Mouse (Mus musculus): Measurements from ENCODE around the gene Gcgr. TPM values are rescaled to one million over a fixed set of nuclear protein-coding genes. Genes with fewer than 3 reads are reported as not detected.

Gcgr gene
- not detected for polyA plus RNA-seq (2017; shearing (Covaris generic))

DNA sequence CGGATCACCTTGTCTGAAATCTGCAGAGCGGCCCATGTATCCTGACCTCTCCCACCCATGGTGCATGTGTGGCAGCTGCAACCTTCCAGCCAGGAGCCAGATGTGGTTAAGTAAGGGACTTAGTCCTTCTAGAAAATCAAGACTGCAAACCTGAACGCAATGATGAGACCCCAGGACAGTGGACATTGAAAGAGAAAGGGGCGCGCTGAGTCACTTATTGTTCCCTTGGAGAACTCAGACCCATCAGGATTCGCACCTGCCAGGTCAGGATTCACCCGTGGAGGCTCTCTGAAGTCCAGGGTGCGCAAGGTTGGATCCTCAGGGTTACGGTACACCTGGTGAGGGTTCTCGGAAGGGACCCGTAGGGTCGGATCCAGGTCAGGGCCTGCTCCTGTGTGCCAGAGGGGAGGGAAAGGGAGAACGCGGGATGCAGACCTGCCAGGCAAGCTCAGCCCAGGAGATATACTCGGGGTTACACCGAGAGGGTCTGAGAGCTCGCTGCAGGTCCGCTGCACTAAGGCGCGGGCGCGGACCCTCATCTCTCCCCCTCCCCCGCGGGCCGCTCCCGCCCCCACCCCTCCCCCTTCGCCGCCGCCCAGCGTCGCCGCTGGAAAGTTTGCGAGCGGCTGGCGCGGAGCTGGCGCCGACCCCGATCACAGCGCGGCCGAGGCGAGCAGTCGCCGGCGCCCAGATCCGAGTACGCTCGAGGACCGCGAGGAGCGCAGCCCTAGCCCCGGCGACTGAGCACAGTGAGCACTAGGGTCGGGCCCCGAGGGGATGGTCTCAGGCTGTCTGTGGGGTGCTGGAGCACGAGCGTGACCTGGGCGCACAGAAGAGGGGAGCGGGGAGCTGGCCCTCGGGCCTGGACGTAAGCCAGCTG lies at the start of gene Gcgr:
Gene Gcgr, plus strand, starts transcription at position 615 of the 880 bp plus-strand sequence.

DNA sequence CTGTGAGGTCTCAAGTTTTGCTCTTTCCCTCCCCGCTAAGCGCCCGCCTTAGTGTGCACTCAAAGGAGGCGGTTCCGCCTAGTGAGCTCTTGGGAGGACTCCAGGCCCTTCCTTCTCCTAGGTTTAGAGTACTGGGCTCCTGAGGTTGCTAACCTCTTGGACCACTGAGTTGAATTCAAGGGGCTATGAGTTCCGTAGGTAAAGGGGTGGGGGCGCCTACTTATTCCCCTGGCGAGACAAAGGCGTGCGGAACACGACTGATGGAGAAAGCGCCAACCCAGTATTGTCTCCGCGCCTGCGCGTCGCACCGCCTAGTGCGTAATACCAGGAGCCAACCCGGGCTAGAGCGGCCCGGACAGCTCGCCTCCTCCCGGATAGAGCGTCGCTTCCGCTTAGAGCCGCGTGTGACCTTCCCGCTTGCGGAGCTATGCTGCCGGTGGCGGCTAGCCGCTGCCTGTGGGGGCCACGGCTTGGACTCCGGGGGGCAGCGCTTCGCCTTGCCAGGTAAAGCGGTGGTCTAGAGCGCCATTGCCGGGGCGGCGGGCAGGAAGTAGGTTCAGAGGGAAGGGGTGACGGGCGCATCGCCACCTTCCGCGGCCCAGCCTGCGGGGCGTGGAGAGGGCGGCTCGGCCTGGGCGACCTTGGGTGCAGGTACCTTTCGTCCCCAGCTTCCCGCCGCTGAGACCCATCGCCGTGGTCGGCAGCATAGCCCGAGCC lies 46.1 kb upstream of the Gcgr start, which contains the start of gene Mrpl12:
Gene Mrpl12, plus strand, starts transcription at position 349 of the 717 bp plus-strand sequence.

DNA sequence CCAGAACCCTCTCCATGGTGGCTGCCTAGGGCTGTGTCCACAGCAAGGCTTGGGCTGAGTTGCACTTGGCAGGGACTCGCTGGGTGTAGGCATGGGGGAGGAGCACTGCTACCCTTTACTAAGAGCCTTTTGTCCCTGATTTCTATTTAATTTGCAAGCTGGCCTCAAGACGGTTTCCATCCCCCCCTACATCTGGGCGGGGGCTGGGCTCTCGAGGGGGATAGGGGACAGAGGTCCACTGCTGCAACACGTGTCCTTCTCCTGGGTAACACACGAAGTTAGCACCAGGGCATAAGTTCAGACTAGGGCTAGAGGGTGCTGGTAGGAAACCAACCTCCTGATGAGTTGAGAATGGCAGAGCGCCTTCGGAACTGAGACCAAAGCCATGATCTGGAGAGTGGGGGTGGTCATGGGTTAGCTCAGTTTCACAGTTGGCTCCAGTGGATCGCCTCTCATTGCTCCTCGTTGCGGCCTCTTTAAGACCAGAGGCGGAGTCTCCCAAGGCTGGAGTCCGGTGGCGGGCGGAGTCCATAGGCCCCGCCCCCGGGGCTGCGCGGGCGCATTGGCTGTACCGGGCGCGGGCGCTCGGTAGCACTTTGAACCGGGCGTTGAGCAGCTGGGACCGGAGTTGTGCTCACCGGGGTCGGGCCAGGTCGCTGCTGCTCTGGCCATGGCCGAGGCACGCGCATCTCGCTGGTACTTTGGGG lies 39.0 kb upstream of the Gcgr start, which contains the start of gene Slc25a10:
Gene Slc25a10, plus strand, starts transcription at position 524 of the 707 bp plus-strand sequence.

DNA sequence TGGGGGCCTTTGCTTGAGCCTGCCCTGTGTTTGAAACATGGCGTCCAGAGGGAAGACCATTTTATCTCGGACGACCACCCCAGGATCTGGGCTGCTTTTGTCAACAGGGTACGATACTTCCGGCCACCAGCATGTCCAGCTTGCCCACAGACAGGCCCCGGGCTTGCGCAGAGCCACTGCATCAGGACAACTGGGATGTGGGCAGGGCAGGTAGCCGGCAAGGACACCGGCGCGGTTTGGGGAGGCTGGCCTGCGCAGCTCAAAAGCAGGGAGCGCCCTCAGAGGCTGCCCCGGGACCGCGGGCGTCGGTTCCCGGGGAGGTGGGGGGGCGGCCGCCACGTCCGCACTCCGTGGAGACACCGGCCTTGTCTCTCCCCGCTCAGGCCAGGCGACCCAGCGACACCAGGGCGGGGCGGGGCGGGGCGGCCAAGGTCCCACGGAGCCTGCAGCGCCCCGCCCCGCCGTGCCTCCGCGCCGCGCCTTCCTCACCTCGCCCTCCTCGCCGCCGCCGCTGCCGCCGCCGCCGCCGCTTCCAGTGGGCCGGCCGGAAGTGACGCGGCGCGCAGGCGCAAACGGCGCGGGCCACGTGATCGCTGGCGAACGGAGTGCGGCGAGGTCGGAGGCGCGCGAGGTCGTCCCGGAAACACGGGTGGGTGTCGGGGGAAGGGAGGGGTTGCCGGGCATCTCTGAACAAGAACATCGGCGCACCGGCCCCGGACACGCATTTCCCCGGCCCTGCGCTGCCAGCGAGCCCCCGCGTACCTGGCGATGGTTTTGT lies 18.9 kb downstream of the Gcgr start, which contains the start of gene Mcrip1:
Gene Mcrip1, minus strand, starts transcription at position 560 of the 778 bp plus-strand sequence.

DNA sequence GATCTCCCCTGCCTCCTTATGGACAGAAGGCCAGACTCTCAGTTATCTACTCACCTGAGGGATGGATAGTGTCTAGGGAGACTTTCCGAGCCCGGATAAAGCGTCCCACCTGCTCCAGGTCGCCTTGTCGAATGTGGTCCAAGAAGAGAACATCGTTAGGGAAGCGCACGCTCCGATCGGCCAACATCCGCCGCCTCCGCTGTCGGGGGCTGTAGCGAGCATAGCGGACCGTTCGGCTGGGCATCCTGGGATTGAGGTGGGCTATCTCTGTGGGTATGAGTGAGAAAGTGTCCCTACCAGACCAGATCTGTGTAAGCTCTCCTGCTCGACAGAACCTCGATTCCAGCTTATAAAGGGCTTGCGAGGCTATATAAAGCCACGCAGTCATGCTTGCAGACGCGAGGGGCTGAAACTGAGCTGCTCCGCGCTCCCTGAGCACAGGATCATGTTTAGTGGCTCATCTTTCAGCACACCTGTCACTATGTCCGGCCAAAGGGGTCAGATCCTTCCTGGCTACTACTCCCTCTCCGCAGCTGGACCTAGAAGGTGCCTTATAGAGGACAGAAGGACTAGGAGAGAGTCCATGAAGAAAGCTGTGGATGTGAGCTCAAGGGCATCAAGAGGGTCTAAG lies 20.4 kb downstream of the Gcgr start, which contains the start of gene Ppp1r27:
Gene Ppp1r27, minus strand, starts transcription at position 323 of the 631 bp plus-strand sequence.

DNA sequence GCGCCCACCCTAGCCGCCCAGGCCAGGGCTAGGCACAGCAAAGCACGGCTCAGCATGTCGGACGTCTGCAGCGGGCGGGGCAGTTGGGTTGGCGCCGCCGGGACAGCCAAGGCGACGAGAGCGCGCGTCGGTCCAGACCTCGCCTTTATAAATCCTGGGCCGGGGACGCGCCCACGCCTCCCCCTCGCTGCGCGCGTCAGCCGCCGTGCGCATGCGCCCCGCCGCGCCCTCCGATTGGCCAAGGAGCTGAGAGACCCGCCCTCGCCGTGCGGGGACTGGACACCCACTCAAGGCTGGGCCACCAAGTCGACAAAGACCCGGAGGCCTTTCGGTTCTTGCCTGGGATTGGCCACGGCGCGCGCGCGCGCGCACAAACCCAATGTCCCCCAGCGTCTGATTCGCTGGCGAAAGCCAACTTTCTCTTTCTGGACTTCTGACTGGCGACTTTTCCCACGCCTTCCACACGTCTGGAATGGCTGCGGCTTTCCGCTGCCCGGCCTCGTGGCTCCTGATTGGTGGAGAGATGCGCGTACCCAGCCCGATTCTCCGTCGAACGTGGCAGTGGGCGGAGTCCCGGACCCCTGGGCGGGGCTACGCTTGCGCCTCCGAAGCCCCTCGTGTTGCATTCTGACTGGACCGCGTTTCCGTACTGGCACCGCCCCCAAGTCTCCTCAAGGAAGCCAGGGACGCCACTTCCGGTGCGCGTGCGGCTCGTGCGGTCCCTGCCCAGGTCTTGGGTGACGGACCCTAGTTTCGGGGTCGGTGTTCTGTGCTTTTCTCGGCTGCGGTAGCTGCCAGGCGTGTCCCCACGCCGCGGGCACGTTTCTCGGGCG lies 42.5 kb downstream of the Gcgr start, which contains the start of gene P4hb:
Gene P4hb, minus strand, starts transcription at position 502 of the 833 bp plus-strand sequence.

DNA sequence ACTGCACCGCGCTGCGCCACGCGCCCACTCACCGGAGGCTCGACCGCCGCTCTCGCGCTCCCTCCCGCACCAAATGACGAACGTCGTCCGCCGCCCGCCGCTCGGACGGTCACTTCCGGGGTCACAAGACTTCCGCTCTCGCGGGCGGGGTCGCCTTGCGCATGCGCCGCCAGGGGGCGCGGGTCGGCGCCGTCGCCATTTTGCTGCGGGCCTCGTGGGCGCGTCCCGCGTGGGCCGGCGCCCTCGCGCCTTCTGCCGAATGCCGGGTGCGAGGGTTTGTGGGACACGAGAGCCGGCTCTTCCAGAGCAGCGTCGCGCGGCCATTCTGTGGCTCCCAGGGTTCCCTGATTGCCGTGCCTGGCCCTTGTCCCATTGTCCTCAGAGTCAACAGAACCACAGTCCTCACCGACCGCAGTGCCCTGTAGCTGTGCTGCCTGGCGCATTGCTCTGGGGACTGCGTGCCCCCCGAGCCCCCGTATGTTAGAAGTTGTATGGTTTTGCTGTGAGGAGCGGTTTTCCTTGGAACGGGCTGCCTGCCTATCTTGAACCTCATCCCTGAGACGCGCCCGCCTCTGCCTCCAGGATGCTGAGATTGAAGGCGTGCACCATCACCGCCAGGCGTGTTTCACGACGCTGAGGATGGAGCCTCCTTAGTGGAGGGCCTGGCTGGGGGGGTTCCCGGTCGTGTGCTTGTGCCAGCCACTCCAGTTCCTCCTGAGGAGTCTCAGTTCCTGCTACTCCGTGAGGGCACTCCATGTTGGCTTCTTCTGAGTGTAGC lies 51.2 kb downstream of the Gcgr start, which contains the start of gene Arhgdia:
Gene Arhgdia, minus strand, starts transcription at position 135 of the 778 bp plus-strand sequence.

Other genes with a start within 250 kb of the Gcgr start
- 2,667 TPM for gene Actg1, start 182.2 kb upstream of the Gcgr start, polyA plus RNA-seq (2017; shearing (Covaris generic))
- gene Fscn2, start 169.2 kb upstream of the Gcgr start, polyA plus RNA-seq (2017; shearing (Covaris generic)) = not detected
- 22.5 TPM for gene Faap100, start 151.9 kb upstream of the Gcgr start, polyA plus RNA-seq (2017; shearing (Covaris generic))
- 54.3 TPM for gene Nploc4, start 93.0 kb upstream of the Gcgr start, polyA plus RNA-seq (2017; shearing (Covaris generic))
- gene Tspan10, start 88.1 kb upstream of the Gcgr start, polyA plus RNA-seq (2017; shearing (Covaris generic)) = not detected
- not detected for gene Pde6g, start 77.2 kb upstream of the Gcgr start, polyA plus RNA-seq (2017; shearing (Covaris generic))
- gene Oxld1, start 72.6 kb upstream of the Gcgr start, polyA plus RNA-seq (2017; shearing (Covaris generic)) = 2.0 TPM
- gene Ccdc137, start 72.6 kb upstream of the Gcgr start, polyA plus RNA-seq (2017; shearing (Covaris generic)) = 19.8 TPM
- 10.7 TPM for gene Arl16, start 63.1 kb upstream of the Gcgr start, polyA plus RNA-seq (2017; shearing (Covaris generic))
- gene Mrpl12, start 46.1 kb upstream of the Gcgr start, polyA plus RNA-seq (2017; shearing (Covaris generic)) = 29.0 TPM
- 9.9 TPM for gene Slc25a10, start 38.9 kb upstream of the Gcgr start, polyA plus RNA-seq (2017; shearing (Covaris generic))
- 63.3 TPM for gene Mcrip1, start 19.0 kb downstream of the Gcgr start, polyA plus RNA-seq (2017; shearing (Covaris generic))
- not detected for gene Ppp1r27, start 20.4 kb downstream of the Gcgr start, polyA plus RNA-seq (2017; shearing (Covaris generic))
- gene P4hb, start 42.6 kb downstream of the Gcgr start, polyA plus RNA-seq (2017; shearing (Covaris generic)) = 187 TPM
- gene Arhgdia, start 50.9 kb downstream of the Gcgr start, polyA plus RNA-seq (2017; shearing (Covaris generic)) = 737 TPM
- gene Alyref, start 67.7 kb downstream of the Gcgr start, polyA plus RNA-seq (2017; shearing (Covaris generic)) = 275 TPM
- gene Anapc11, start 67.7 kb downstream of the Gcgr start, polyA plus RNA-seq (2017; shearing (Covaris generic)) = 80.0 TPM
- gene Npb, start 77.8 kb downstream of the Gcgr start, polyA plus RNA-seq (2017; shearing (Covaris generic)) = not detected
- 159 TPM for gene Pcyt2, start 87.2 kb downstream of the Gcgr start, polyA plus RNA-seq (2017; shearing (Covaris generic))
- 158 TPM for gene Sirt7, start 94.5 kb downstream of the Gcgr start, polyA plus RNA-seq (2017; shearing (Covaris generic))
- gene Mafg, start 102.9 kb downstream of the Gcgr start, polyA plus RNA-seq (2017; shearing (Covaris generic)) = 52.8 TPM
- 0.24 TPM for gene Pycr1, start 113.1 kb downstream of the Gcgr start, polyA plus RNA-seq (2017; shearing (Covaris generic))
- not detected for gene Myadml2, start 117.5 kb downstream of the Gcgr start, polyA plus RNA-seq (2017; shearing (Covaris generic))
- not detected for gene Notum, start 130.5 kb downstream of the Gcgr start, polyA plus RNA-seq (2017; shearing (Covaris generic))
- gene Aspscr1, start 142.3 kb downstream of the Gcgr start, polyA plus RNA-seq (2017; shearing (Covaris generic)) = 103 TPM
- gene Cenpx, start 183.0 kb downstream of the Gcgr start, polyA plus RNA-seq (2017; shearing (Covaris generic)) = 87.8 TPM
- 52.6 TPM for gene Lrrc45, start 183.2 kb downstream of the Gcgr start, polyA plus RNA-seq (2017; shearing (Covaris generic))
- 0.70 TPM for gene Rac3, start 190.8 kb downstream of the Gcgr start, polyA plus RNA-seq (2017; shearing (Covaris generic))
- gene Dcxr, start 196.6 kb downstream of the Gcgr start, polyA plus RNA-seq (2017; shearing (Covaris generic)) = 11.1 TPM
- gene Cbr2, start 201.4 kb downstream of the Gcgr start, polyA plus RNA-seq (2017; shearing (Covaris generic)) = not detected
- 15.1 TPM for gene Hmga1b, start 232.1 kb downstream of the Gcgr start, polyA plus RNA-seq (2017; shearing (Covaris generic))

Measured in effector memory CD4-positive, alpha-beta T cell, adult 5 months (primary cell).